Mouse (Mus musculus): Measurements from ENCODE around the gene Klhl3.
A peak's percentile ranks its signal among the peaks of the same experiment; 100 is the strongest.

Klhl3 gene

GRCm38 (mm10) chr13:58025701-58026414, 87.5 kb downstream of the Klhl3 start:
- no peak for DNase-seq (ENCODE audit: low read depth, low spot score)

GRCm38 (mm10) chr13:58023726-58024453, 89.5 kb downstream of the Klhl3 start:
- no peak for DNase-seq (ENCODE audit: low read depth, low spot score)

GRCm38 (mm10) chr13:58023001-58023560, 90.3 kb downstream of the Klhl3 start:
- DNase-seq (ENCODE audit: low read depth, low spot score), result peak; percentile 75

GRCm38 (mm10) chr13:58020428-58020827, 93.0 kb downstream of the Klhl3 start:
- DNase-seq (ENCODE audit: low read depth, low spot score), result no peak

- no peak for DNase-seq (ENCODE audit: low read depth, low spot score)
Measured at GRCm38 (mm10) chr13:58017298-58017697, 96.1 kb downstream of the Klhl3 start.

- DNase-seq (ENCODE audit: low read depth, low spot score), result peak; percentile 77
Measured at GRCm38 (mm10) chr13:58012067-58012925, 101.1 kb downstream of the Klhl3 start.

GRCm38 (mm10) chr13:58011526-58011925, 101.9 kb downstream of the Klhl3 start:
- DNase-seq (ENCODE audit: low read depth, low spot score), result peak; percentile 47

GRCm38 (mm10) chr13:58010416-58010815, 103.0 kb downstream of the Klhl3 start:
- DNase-seq (ENCODE audit: low read depth, low spot score), result no peak

GRCm38 (mm10) chr13:58009275-58009674, 104.1 kb downstream of the Klhl3 start:
- DNase-seq (ENCODE audit: low read depth, low spot score), result peak; percentile 57

GRCm38 (mm10) chr13:58008038-58008364, 105.4 kb downstream of the Klhl3 start:
- no peak for DNase-seq (ENCODE audit: low read depth, low spot score)

GRCm38 (mm10) chr13:58007256-58008037, 105.9 kb downstream of the Klhl3 start:
- peak; percentile 82 for DNase-seq (ENCODE audit: low read depth, low spot score)

GRCm38 (mm10) chr13:58001792-58002191, 111.6 kb downstream of the Klhl3 start:
- no peak for DNase-seq (ENCODE audit: low read depth, low spot score)

GRCm38 (mm10) chr13:57996536-57996935, 116.9 kb downstream of the Klhl3 start:
- no peak for DNase-seq (ENCODE audit: low read depth, low spot score)

- DNase-seq (ENCODE audit: low read depth, low spot score), result no peak
Measured at GRCm38 (mm10) chr13:57995864-57996263, 117.5 kb downstream of the Klhl3 start.

- no peak for DNase-seq (ENCODE audit: low read depth, low spot score)
Measured at GRCm38 (mm10) chr13:57984637-57985036, 128.8 kb downstream of the Klhl3 start.

- DNase-seq (ENCODE audit: low read depth, low spot score), result peak; percentile 45
Measured at GRCm38 (mm10) chr13:57984163-57984562, 129.2 kb downstream of the Klhl3 start.

- DNase-seq (ENCODE audit: low read depth, low spot score), result no peak
Measured at GRCm38 (mm10) chr13:57983330-57983729, 130.1 kb downstream of the Klhl3 start.

GRCm38 (mm10) chr13:57982904-57983303, 130.5 kb downstream of the Klhl3 start:
- no peak for DNase-seq (ENCODE audit: low read depth, low spot score)

- no peak for DNase-seq (ENCODE audit: low read depth, low spot score)
Measured at GRCm38 (mm10) chr13:57980679-57981078, 132.7 kb downstream of the Klhl3 start.

- no peak for DNase-seq (ENCODE audit: low read depth, low spot score)
Measured at GRCm38 (mm10) chr13:57980071-57980470, 133.3 kb downstream of the Klhl3 start.

GRCm38 (mm10) chr13:57978931-57979330, 134.5 kb downstream of the Klhl3 start:
- DNase-seq (ENCODE audit: low read depth, low spot score), result peak; percentile 60
